Mouse (Mus musculus) thymus, postnatal 4 days (tissue): ENCODE data around the gene Gm21616.
"Not testable (repeated sequence)": the region's sequence is repeated elsewhere in the genome, so short reads cannot be mapped to it uniquely, and the experiment has no call there.

ENCODE experiments used
- DNase-seq: peaks from one replicate; pipeline ENCODE4 v3.0.0; 2021

Gene Gm21616

GRCm38 (mm10) chrX:125435242-125435641 is at the start of gene Gm21616:
Gene Gm21616, plus strand, starts transcription at chrX:125435542.
- DNase-seq: not testable (repeated sequence)
